Mouse (Mus musculus): ENCODE data around the gene Erg. TPM values are rescaled to one million over a fixed set of nuclear protein-coding genes. Genes with fewer than 3 reads are reported as not detected.

The Erg gene
- polyA plus RNA-seq, 1 experiment from 2014 or later: 1.8 TPM

- no peak overlapping the region for H3K4me2 ChIP-seq
- no peak overlapping the region for H3K4me3 ChIP-seq (replicated peaks)
- 66% methylated on average over 5 of the region's 5 CpGs for WGBS (ENCODE audit: insufficient replicate concordance)
- H3K27me3 ChIP-seq: no peaks in the 10 kb centered on the region
- no peak for ATAC-seq (ENCODE audit: insufficient read depth)
- H3K9me3 ChIP-seq (replicated peaks): no peaks in the 10 kb centered on the region
- no peaks in the 10 kb centered on the region for H3K4me1 ChIP-seq (replicated peaks)
- no peak overlapping the region for H3K9ac ChIP-seq
- H3K27ac ChIP-seq (replicated peaks): no peak overlapping the region
- no peaks in the 10 kb centered on the region for H3K36me3 ChIP-seq (replicated peaks)
Measured at GRCm38 (mm10) chr16:95388292-95388691, 198.1 kb downstream of the Erg start.

DNA sequence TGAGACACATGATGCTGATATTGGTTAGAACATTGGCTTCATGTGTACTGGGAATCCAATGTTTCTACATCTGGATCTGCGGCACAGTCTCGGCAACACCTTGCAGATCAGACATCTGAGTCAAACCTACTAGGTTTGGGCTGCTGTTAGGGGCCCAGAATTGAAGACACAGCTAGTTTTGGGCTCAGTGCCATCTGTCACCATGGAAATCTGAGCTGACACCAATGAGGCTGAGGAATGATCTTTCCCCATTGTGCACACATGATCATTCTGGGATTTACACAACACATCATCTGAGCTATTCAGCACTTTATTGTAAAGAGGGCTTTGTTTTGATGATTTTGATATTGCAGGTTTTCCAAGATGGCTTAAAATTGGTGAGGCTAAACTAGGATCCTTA is 199.4 kb downstream of the Erg start:
- H3K27ac ChIP-seq (replicated peaks): no peak overlapping the region
- no peaks in the 10 kb centered on the region for H3K27me3 ChIP-seq
- no peak overlapping the region for H3K4me2 ChIP-seq
- ATAC-seq (ENCODE audit: insufficient read depth): no peak
- H3K9me3 ChIP-seq (replicated peaks): no peaks in the 10 kb centered on the region
- H3K9ac ChIP-seq: no peak overlapping the region
- no peaks in the 10 kb centered on the region for H3K4me1 ChIP-seq (replicated peaks)
- H3K36me3 ChIP-seq (replicated peaks): no peaks in the 10 kb centered on the region
- 81% methylated on average over 2 of the region's 2 CpGs for WGBS (ENCODE audit: insufficient replicate concordance)
- H3K4me3 ChIP-seq (replicated peaks): no peak overlapping the region

DNA sequence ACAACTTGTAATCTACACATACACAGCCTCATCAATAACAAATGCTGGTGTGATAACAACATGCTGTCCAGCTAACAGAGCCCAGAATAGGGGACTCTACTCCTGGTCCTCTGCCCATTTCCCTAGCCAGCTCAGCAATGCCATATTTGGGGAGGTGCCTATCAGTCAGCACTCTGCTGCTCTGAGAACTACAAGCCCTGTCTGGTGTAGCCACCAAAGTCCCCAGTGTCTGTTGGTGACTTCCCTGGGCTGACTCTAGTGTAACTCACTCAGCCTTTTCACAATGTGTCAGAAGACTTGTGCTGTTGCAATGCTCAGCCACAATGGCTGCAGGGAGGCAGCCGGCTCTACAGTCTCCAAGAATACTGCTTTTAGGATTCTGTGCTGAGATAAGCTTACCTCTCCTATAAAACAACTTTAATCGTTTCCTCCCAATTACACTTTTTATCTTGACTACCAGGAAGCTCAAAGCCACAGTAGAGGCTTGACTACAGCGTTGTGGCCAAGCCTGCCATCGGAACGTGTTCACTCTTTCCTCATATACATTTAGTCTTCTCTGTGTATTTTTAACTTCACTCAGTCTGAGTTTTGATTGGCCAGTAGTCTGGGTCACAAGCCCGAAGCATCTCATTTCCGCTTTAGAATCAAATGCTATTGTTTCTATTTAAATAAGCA is 201.0 kb downstream of the Erg start:
- WGBS (ENCODE audit: insufficient replicate concordance): 29% methylated on average over 7 of the region's 7 CpGs
- Histone ChIP-seq H3K27me3 (no peaks in the 10 kb centered on the region), H3K36me3 (replicated peaks) (no peaks in the 10 kb centered on the region), H3K4me3 (replicated peaks) (no peak overlapping the region), H3K4me1 (replicated peaks) (no peaks in the 10 kb centered on the region), H3K27ac (replicated peaks) (no peak overlapping the region), H3K9ac (no peak overlapping the region), H3K4me2 (no peak overlapping the region), H3K9me3 (replicated peaks) (no peaks in the 10 kb centered on the region)
- ATAC-seq (ENCODE audit: insufficient read depth): no peak

DNA sequence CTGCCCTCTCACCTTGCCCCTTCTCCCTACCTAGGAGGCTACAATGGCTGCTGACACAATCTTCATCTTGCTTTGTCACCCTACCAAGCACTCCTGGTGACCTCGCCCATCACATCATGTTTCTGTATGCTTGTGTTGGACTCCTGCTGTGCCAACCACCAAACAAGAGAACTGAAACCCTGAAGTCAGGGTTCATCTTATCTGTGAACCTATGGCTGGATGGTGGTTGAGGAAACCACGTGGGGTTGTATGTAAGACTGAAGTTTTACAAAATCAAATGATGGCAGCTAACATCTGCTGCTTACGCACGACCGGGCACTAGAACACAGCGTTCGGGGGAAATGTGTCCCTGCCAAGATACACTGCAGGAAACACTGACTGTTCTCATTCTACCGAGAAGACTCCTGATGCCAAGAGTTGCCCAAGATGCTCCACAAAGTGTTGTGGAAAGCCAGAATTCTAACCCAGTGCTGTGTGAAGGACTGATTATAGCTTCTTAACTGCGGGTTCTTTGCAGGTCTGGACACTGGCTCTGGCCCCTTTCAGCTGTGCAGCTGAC is 201.7 kb downstream of the Erg start:
- Histone ChIP-seq H3K4me1 (replicated peaks) (no peaks in the 10 kb centered on the region), H3K27ac (replicated peaks) (no peak overlapping the region), H3K9me3 (replicated peaks) (no peaks in the 10 kb centered on the region), H3K4me3 (replicated peaks) (no peak overlapping the region), H3K27me3 (no peaks in the 10 kb centered on the region), H3K4me2 (no peak overlapping the region), H3K9ac (no peak overlapping the region), H3K36me3 (replicated peaks) (no peaks in the 10 kb centered on the region)
- no peak for ATAC-seq (ENCODE audit: insufficient read depth)
- WGBS (ENCODE audit: insufficient replicate concordance): 61% methylated on average over 9 of the region's 9 CpGs

GRCm38 (mm10) chr16:95382251-95382650 is 204.1 kb downstream of the Erg start:
- Histone ChIP-seq H3K27ac (replicated peaks) (no peak overlapping the region), H3K4me1 (replicated peaks) (no peaks in the 10 kb centered on the region), H3K9ac (no peak overlapping the region), H3K36me3 (replicated peaks) (no peaks in the 10 kb centered on the region), H3K27me3 (no peaks in the 10 kb centered on the region), H3K4me2 (no peak overlapping the region), H3K9me3 (replicated peaks) (no peaks in the 10 kb centered on the region), H3K4me3 (replicated peaks) (no peak overlapping the region)
- WGBS (ENCODE audit: insufficient replicate concordance): 17% methylated on average over 5 of the region's 5 CpGs
- no peak for ATAC-seq (ENCODE audit: insufficient read depth)

DNA sequence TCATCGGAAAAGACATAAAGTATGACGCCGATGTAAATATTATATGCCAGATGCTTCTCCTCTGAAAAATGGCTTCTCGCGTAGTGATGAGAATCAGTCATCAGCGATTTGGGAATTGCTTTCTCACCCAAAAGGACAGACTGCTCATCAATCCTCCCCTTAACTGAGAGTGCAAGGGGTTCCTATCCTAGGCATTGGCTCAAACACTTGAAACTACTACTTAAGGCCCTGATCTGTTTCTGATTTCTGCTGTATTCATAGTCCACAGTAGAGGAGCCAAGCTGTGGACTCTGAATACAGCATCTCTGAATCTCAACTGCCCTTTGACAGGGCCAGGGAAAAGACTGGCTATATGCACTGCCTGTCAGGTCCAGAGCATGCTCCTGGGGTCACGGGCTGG is 209.6 kb downstream of the Erg start:
- no peaks in the 10 kb centered on the region for H3K4me1 ChIP-seq (replicated peaks)
- WGBS (ENCODE audit: insufficient replicate concordance): 77% methylated on average over 7 of the region's 7 CpGs
- no peaks in the 10 kb centered on the region for H3K27me3 ChIP-seq
- H3K36me3 ChIP-seq (replicated peaks): no peaks in the 10 kb centered on the region
- no peak for ATAC-seq (ENCODE audit: insufficient read depth)
- no peak overlapping the region for H3K4me2 ChIP-seq
- no peak overlapping the region for H3K4me3 ChIP-seq (replicated peaks)
- no peak overlapping the region for H3K9ac ChIP-seq
- no peak overlapping the region for H3K27ac ChIP-seq (replicated peaks)
- no peaks in the 10 kb centered on the region for H3K9me3 ChIP-seq (replicated peaks)

DNA sequence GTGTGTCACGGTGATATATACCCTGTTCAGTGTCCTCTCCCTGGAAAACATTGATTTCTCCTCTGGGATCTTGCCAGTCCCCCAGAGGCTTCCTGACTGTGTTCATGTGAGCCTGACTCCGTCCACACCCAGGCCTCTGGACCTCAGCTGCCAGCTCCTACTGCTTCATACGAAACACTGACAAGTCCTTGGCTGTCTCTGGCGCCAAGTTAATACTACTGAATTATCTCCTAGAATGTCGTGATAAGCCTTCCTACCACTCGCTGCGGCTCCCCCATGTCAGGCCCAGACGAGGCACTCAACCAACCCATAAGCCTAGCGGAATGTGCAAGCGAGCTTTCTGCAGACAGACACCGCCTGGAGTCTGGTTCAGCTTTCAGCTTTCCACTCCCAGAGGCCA is 210.0 kb downstream of the Erg start:
- no peak overlapping the region for H3K4me3 ChIP-seq (replicated peaks)
- H3K36me3 ChIP-seq (replicated peaks): no peaks in the 10 kb centered on the region
- no peak overlapping the region for H3K27ac ChIP-seq (replicated peaks)
- ATAC-seq (ENCODE audit: insufficient read depth): no peak
- H3K9ac ChIP-seq: no peak overlapping the region
- no peaks in the 10 kb centered on the region for H3K27me3 ChIP-seq
- 45% methylated on average over 11 of the region's 11 CpGs for WGBS (ENCODE audit: insufficient replicate concordance)
- H3K4me1 ChIP-seq (replicated peaks): no peaks in the 10 kb centered on the region
- H3K4me2 ChIP-seq: no peak overlapping the region
- H3K9me3 ChIP-seq (replicated peaks): no peaks in the 10 kb centered on the region

DNA sequence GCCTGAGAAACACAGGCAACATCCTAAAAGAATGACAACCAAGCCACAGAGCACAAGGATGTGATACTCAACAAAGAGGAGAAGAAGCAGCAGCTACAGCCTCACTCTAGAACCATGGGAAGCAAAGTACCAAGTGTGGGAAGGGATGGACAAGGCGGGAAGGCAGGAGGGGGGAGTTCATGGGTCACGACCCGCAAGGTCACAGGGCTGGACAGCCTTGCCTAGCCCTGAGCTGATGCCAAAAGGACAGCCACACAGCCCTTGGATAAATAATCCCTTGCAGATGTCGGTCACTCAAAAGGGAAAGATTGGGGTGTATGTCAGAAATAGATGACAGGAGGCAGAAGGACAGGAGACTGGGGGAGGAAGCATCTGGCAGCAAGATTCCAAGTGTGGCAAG is 211.7 kb downstream of the Erg start:
- H3K36me3 ChIP-seq (replicated peaks): no peaks in the 10 kb centered on the region
- WGBS (ENCODE audit: insufficient replicate concordance): 57% methylated on average over 4 of the region's 4 CpGs

DNA sequence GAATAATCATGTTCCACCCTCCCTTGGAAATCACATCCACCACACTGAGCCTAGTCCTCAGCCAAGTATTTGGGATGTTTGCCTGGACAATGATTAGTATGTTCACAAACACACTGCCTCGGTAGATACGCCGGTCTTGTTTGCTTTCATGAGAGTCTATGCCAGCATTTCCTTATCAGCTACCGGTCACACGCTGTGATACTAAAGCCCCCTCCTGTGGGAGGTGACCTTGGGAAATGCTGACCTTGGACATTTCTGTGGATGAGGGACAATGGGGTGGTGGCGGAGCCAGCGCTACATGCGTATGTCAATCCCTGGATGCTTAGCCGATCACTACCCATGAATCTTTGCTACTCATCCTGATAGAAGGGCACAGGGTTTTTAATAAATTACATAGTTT is 213.4 kb downstream of the Erg start:
- Histone ChIP-seq H3K4me2 (no peak overlapping the region), H3K36me3 (replicated peaks) (no peaks in the 10 kb centered on the region), H3K4me1 (replicated peaks) (no peaks in the 10 kb centered on the region), H3K27ac (replicated peaks) (no peak overlapping the region), H3K4me3 (replicated peaks) (no peak overlapping the region), H3K9me3 (replicated peaks) (no peaks in the 10 kb centered on the region), H3K27me3 (no peaks in the 10 kb centered on the region), H3K9ac (no peak overlapping the region)
- ATAC-seq (ENCODE audit: insufficient read depth): no peak
- 78% methylated on average over 9 of the region's 9 CpGs for WGBS (ENCODE audit: insufficient replicate concordance)

More for the DNA sequence above, 211.7 kb downstream of the Erg start:
- no peaks in the 10 kb centered on the region for H3K27me3 ChIP-seq
- no peak overlapping the region for H3K4me2 ChIP-seq
- no peak for ATAC-seq (ENCODE audit: insufficient read depth)
- H3K9ac ChIP-seq: no peak overlapping the region
- no peak overlapping the region for H3K4me3 ChIP-seq (replicated peaks)
- H3K4me1 ChIP-seq (replicated peaks): no peaks in the 10 kb centered on the region
- H3K27ac ChIP-seq (replicated peaks): no peak overlapping the region
- H3K9me3 ChIP-seq (replicated peaks): no peaks in the 10 kb centered on the region

- 47% methylated on average over 4 of the region's 4 CpGs for WGBS (ENCODE audit: insufficient replicate concordance)
- ATAC-seq (ENCODE audit: insufficient read depth): no peak
Measured at GRCm38 (mm10) chr16:95371713-95372112, 214.7 kb downstream of the Erg start.

DNA sequence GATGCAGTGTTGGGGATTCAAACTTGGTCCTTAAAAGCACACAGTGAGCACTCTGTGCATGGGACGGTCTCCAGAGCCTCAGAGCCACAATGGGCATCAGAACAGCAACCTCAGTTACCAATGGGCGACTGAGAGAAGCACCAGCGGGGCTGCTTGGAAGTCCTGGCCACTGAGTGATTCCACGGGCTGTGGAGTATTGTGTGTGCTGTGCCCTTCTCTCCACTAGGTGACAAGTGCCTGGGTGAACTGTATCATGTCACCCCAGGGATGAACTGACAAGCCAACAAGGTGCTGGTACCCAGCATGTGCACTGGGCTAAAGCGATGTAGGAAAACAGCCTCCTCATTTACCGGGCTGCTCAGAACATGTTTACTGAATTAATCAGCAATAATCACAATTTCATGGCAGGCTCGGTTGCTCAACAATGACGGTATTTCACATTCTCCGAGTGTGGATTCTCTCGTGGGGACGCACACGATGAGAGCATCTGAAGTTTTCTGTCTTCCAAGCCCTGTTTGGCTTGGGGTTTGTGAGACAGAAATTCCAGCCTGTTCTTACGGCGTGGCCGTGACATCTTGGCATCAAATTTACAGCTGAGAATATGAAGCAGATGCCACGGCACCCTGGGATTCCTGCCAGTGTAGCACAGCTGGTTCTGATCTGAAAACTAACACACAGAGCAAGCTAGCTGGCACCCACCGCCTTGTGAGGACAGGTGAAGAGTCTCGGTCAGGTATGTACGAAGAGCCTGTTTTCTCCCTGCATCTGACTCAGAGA is 219.2 kb downstream of the Erg start:
- Histone ChIP-seq H3K9ac (no peak overlapping the region), H3K27ac (replicated peaks) (no peak overlapping the region), H3K4me3 (replicated peaks) (no peak overlapping the region), H3K27me3 (no peaks in the 10 kb centered on the region), H3K36me3 (replicated peaks) (no peaks in the 10 kb centered on the region), H3K4me2 (no peak overlapping the region), H3K4me1 (replicated peaks) (no peaks in the 10 kb centered on the region), H3K9me3 (replicated peaks) (no peaks in the 10 kb centered on the region)
- ATAC-seq (ENCODE audit: insufficient read depth): no peak
- WGBS (ENCODE audit: insufficient replicate concordance): 71% methylated on average over 19 of the region's 19 CpGs

More at GRCm38 (mm10) chr16:95371713-95372112, 214.7 kb downstream of the Erg start:
- Histone ChIP-seq H3K4me1 (replicated peaks) (no peaks in the 10 kb centered on the region), H3K4me2 (no peak overlapping the region), H3K27ac (replicated peaks) (no peak overlapping the region), H3K4me3 (replicated peaks) (no peak overlapping the region), H3K36me3 (replicated peaks) (no peaks in the 10 kb centered on the region), H3K9me3 (replicated peaks) (no peaks in the 10 kb centered on the region), H3K27me3 (no peaks in the 10 kb centered on the region), H3K9ac (no peak overlapping the region)
